Mouse (Mus musculus): Measurements from ENCODE around the gene Nfatc3.

The Nfatc3 gene

DNA sequence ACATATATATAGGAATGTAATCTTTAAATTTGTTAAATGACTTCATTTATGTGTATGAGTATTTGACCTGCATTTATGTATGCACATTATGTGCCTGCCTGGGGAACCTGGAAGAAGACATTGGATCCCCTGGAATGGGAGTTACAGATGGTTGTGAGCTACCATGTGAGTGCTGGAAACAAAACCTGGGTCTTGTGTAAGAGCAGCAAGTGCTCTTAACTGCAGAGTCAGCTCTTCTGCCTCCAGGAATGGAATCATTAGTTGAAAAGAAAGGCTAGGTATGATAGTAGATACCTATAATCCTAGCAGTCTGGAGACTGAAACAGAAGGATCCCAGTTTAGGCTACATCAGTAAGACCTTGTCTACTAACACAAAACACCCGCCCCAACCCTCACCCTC is 67.4 kb downstream of the Nfatc3 start:
- DNase-seq (ENCODE audit: low spot score): no peak

- DNase-seq (ENCODE audit: low spot score): peak; percentile 32
Measured at GRCm38 (mm10) chr8:106127054-106127453, 68.4 kb downstream of the Nfatc3 start.

GRCm38 (mm10) chr8:106127882-106128410 is 69.3 kb downstream of the Nfatc3 start:
- no peak for DNase-seq (ENCODE audit: low spot score)

GRCm38 (mm10) chr8:106129232-106129930 is 70.7 kb downstream of the Nfatc3 start:
- DNase-seq (ENCODE audit: low spot score): no peak

DNA sequence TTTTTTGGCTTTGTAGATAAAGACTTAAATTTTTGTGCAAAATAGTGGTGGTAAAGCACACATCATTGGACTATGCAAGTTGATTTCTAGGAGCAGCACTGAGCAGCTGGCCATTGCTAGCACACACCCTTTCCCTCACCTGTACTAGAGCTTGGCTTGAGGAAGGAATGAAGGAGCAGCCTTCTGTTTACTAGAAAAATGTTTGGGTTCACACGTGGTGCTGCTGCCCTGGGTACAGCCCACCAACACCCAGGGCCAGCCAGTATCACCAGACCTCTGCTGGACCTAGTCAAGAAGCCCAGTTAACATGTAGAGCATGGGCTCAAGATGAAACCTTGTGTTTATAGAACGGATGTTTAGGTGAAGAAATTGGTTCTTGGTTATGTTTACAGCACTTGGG is 71.4 kb downstream of the Nfatc3 start:
- no peak for DNase-seq (ENCODE audit: low spot score)

- no peak for DNase-seq (ENCODE audit: low spot score)
Measured at GRCm38 (mm10) chr8:106130505-106130904, 71.9 kb downstream of the Nfatc3 start.

DNA sequence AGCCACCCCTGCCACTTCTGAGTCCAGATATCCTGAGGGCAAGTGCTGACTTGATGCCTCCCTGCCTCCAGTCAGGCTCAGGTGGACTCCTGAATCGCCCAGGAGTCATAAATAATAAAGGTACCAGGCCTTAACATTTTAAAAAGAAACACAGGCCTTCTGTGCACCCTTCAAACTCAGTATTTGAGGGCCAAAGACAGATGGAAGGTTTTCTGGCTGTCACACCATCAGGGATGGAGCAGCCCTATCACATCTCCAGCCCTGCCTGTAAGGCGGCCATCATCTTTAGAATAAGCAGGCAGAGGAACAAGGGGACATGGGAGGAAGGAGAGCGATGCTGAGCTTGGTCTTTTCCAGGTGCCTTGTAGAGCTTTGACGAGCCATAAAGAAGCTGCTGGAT is 72.4 kb downstream of the Nfatc3 start:
- DNase-seq (ENCODE audit: low spot score): no peak

GRCm38 (mm10) chr8:106131488-106132222 is 73.0 kb downstream of the Nfatc3 start:
- no peak for DNase-seq (ENCODE audit: low spot score)

DNA sequence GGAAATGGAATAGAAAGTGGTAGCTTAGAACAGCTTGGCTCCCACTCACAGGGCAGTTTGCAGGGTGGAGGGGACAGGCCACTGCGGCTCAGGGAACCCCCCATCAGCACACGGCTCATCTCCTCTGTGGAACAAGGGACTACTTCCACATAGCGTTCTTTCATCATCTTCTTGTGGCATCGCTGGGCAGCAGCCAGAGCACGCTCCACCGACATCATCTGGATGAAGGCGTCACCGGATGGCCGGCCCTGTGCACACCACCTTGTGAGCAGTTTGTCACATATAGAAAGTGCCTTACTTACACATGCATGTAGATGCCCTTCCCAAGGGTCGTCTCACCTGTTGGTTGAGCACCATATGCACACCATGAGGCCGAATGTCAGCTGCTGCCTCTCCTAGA is 73.7 kb downstream of the Nfatc3 start:
- DNase-seq (ENCODE audit: low spot score): no peak

- no peak for DNase-seq (ENCODE audit: low spot score)
Measured at GRCm38 (mm10) chr8:106133526-106133925, 74.9 kb downstream of the Nfatc3 start.

DNA sequence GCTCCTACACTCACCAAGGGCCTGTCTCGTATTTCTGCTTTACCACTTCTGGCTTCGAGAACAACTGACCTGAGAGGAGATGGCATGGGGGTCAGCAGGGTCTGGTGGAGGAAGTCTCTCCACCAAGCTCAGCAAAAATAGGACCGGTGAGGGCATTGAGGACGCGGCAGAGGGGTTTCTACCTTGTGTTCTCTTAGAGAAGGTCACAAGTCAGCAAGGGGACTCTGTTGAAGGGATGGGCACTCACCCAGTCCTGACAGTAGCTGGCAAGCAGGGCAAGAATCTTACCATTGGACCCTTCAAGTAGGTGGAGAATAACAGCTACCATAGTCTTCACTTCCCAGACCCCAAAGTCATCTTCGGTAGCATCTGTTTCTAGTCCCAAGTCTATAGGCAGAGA is 75.3 kb downstream of the Nfatc3 start:
- DNase-seq (ENCODE audit: low spot score): no peak

DNA sequence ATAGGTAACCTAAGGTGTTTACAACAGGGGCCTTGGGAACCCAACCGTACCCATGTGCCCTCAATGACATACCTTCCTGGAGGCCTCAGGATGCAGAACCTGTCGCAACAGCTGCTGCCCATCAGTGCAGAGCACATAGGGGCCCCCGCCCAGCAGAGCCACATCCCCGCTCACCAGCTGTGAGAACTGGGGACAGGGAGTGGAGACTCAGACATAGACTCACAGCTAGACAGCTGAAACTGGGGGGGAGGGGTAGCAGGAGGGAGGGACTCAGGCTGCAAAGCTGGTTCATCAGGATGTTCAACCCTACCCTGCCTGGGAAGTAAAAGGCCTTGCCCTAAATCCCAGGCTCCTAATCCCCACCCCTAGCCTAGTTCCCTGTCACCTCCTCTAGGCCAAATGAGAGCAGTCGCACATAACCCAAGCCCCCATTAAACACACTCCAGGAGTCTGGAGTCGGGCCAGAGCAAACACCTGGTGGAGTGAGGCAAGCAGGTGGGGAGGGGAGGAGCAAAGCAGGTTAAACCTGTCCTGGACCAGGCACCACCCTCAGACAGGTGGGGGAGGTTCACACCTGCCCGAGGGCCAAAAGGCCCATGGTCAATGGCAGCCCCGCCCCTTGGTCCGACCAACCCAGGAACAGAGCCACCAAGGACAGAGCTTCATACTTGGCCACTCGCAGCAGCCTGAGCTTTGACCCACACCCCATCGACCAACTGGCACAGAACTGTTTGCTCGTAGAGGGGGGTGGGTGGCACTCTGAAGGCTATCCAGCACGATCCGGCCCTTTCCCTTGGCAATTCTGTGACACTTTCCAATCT is 76.3 kb downstream of the Nfatc3 start:
- peak; percentile 94 for DNase-seq (ENCODE audit: low spot score)

GRCm38 (mm10) chr8:106135672-106136071 is 77.0 kb downstream of the Nfatc3 start:
- DNase-seq (ENCODE audit: low spot score): no peak

- DNase-seq (ENCODE audit: low spot score): peak; percentile 92
Measured at GRCm38 (mm10) chr8:106136156-106137130, 77.8 kb downstream of the Nfatc3 start, which contains the start of gene Esrp2. Esrp2 (minus strand) TSS chr8:106136974.

GRCm38 (mm10) chr8:106137218-106137905 is 78.7 kb downstream of the Nfatc3 start:
- DNase-seq (ENCODE audit: low spot score): no peak

- peak; percentile 93 for DNase-seq (ENCODE audit: low spot score)
Measured at GRCm38 (mm10) chr8:106137906-106138477, 79.4 kb downstream of the Nfatc3 start.

- no peak for DNase-seq (ENCODE audit: low spot score)
Measured at GRCm38 (mm10) chr8:106138616-106139015, 80.0 kb downstream of the Nfatc3 start.

- DNase-seq (ENCODE audit: low spot score): no peak
Measured at GRCm38 (mm10) chr8:106140191-106140590, 81.6 kb downstream of the Nfatc3 start.

DNA sequence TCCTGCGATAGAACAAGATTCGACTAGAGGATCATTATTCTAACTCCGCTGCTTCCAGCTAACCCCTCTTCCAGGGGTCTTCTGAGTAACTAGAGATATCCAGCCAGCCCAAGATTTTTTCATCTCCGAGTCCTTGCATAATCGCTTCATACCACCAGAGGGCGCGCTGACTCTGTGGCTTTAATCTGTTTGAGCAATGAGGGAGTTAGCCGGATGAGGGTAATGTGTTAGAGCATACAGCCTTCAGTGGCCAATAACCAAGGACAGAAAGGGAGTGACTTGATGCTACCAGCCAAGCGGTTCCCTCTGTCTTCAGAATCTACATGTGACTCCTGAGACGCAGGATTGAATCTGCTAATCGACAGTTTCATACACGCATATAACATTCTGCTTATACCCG is 82.1 kb downstream of the Nfatc3 start:
- peak; percentile 86 for DNase-seq (ENCODE audit: low spot score)

GRCm38 (mm10) chr8:106145331-106145730 is 86.7 kb downstream of the Nfatc3 start:
- DNase-seq (ENCODE audit: low spot score): no peak

All from lung, postnatal 25 days (tissue).